ENCODE assay signal across 8 mouse cellular contexts in genomic region chr8:71569366-71570290, GRCm38 (mm10). TPM values are rescaled to one million over a fixed set of nuclear protein-coding genes. Genes with fewer than 3 reads are reported as not detected.
DNase-seq lines count a peak whose midpoint lies in the region; ATAC-seq and TF ChIP-seq lines count a peak whose summit lies in the region.

No protein-coding gene starts in this region.

- TF ChIP-seq CTCF in Patski (IDR thresholded peaks at IDR 0.05) = no peak
- no peak for TF ChIP-seq CTCF in lung, embryonic 14.5 days (IDR thresholded peaks at IDR 0.05; ENCODE audit: low read depth)

- H3K4me3 ChIP-seq in hindbrain, embryonic 11.5 days (ENCODE audit: low read depth, low read length) = peak overlapping the region; percentile 69
- H3K4me3 ChIP-seq in lung, embryonic 14.5 days (ENCODE audit: low read depth, low read length) = peak overlapping the region; percentile 52

- peak; percentile 42 for ATAC-seq in Patski
- peak; percentile 85 for ATAC-seq in hindbrain, embryonic 11.5 days (ENCODE audit: low FRiP score)
- ATAC-seq in lung, embryonic 14.5 days (ENCODE audit: insufficient read depth) = peak; percentile 76
- ATAC-seq in neutrophil, adult 5-6 weeks (ENCODE audit: extremely low read depth, insufficient number of reproducible peaks, low FRiP score, poor library complexity, severe bottlenecking) = peak; percentile 48

- H3K36me3 ChIP-seq in hindbrain, embryonic 11.5 days (ENCODE audit: control insufficient read depth, insufficient read depth, low read length) = no peaks in the 10 kb centered on the region
- no peaks in the 10 kb centered on the region for H3K36me3 ChIP-seq in lung, embryonic 14.5 days (ENCODE audit: insufficient read depth)

- DNase-seq in Patski (ENCODE audit: low read depth, low spot score) = no peak
- DNase-seq in cerebellum, postnatal 25 days = peak; percentile 95 to 97
- peak; percentile 86 to 92 for DNase-seq in frontal cortex, postnatal 14 days (ENCODE audit: low spot score in 2 of 2)
- DNase-seq in hindbrain, embryonic 11.5 days (ENCODE audit: low spot score) = peak; percentile 89
- peak; percentile 69 for DNase-seq in layer of hippocampus, adult 9-10 months (ENCODE audit: low spot score)
- peak; percentile 93 for DNase-seq in lung, embryonic 14.5 days
- DNase-seq in testis, postnatal 14 days (ENCODE audit: low spot score) = peak; percentile 92

- POLR2A ChIA-PET in Patski (lab: Charles Lee) = interaction anchor here (1.0 to 4.0 kb wide), 6 partner anchors 8 to 25 kb away, joined by 3 to 12 read pairs (median 8); partner anchors contain the start of gene Pgls

- peak overlapping the region; percentile 47; the same call in 1 of the 2 replicates for H3K9ac ChIP-seq in hindbrain, embryonic 11.5 days (ENCODE audit: low read depth, low read length)
- peak overlapping the region; percentile 31 for H3K9ac ChIP-seq in lung, embryonic 14.5 days

- H3K27ac ChIP-seq in hindbrain, embryonic 11.5 days (ENCODE audit: low read depth, low read length) = peak overlapping the region; percentile 36; the same call in 1 of the 2 replicates
- H3K27ac ChIP-seq in lung, embryonic 14.5 days (ENCODE audit: low read depth) = peak overlapping the region; percentile 83

- no peaks in the 10 kb centered on the region for H3K9me3 ChIP-seq in hindbrain, embryonic 11.5 days (ENCODE audit: control insufficient read depth, low read length)
- H3K9me3 ChIP-seq in lung, embryonic 14.5 days (ENCODE audit: low read depth, low read length) = no peaks in the 10 kb centered on the region

- under 1% methylated on average over 51 of the region's 51 CpGs for WGBS in hindbrain, embryonic 11.5 days
- under 1% methylated on average over 51 of the region's 51 CpGs for WGBS in lung, embryonic 14.5 days

- CTCF ChIA-PET in Patski (lab: Charles Lee) = interaction anchor here (0.8 to 2.4 kb wide), 7 partner anchors 8 to 91 kb away, joined by 3 to 9 read pairs (median 4); no protein-coding TSS in a partner anchor

- in situ Hi-C loops in Patski (cut with MboI; ENCODE audit: low pct_unique_long_range_greater_than_20kb) = no loop called here

- H3K27me3 ChIP-seq in Patski = no peaks in the 10 kb centered on the region
- peaks cover 12% of the 10 kb centered on the region for H3K27me3 ChIP-seq in hindbrain, embryonic 11.5 days (ENCODE audit: control insufficient read depth, insufficient read depth, low read length)
- H3K27me3 ChIP-seq in lung, embryonic 14.5 days (ENCODE audit: insufficient read depth, low read length) = 0 out of 2 replicates have a peak, but pooled peaks cover 6% of the 10 kb centered on the region

- peaks cover 11% of the 10 kb centered on the region; the same call in 1 of the 2 replicates for H3K4me1 ChIP-seq in hindbrain, embryonic 11.5 days (replicated peaks; ENCODE audit: control insufficient read depth, insufficient read depth, low read length)
- peaks cover 7% of the 10 kb centered on the region; the same call in 1 of the 2 replicates for H3K4me1 ChIP-seq in lung, embryonic 14.5 days (ENCODE audit: insufficient read depth)

- H3K4me2 ChIP-seq in hindbrain, embryonic 11.5 days (replicated peaks; ENCODE audit: low read depth, low read length) = peak overlapping the region; percentile 93
- peak overlapping the region; percentile 80 for H3K4me2 ChIP-seq in lung, embryonic 14.5 days

RNA-seq across cellular contexts. Expression of gene Slc27a1, which starts 0.9 kb away (rescaled TPM):
- 40.9 TPM for polyA plus RNA-seq in Patski (2021)
- polyA plus RNA-seq in hindbrain, embryonic 11.5 days (2014; fragmentation: Nextera tagmentation; extraction: Ambion mirVana) = 13.7 and 18.2 TPM in 2 replicates
- 18.5 and 19.9 TPM in 2 replicates for polyA plus RNA-seq in lung, embryonic 14.5 days (2014; fragmentation: Nextera tagmentation; extraction: Ambion mirVana)
- total RNA-seq in neutrophil, adult 5-6 weeks (2017) = 3.4 and 5.7 TPM in 2 replicates

RNA-seq across cellular contexts. Expression of gene Nxnl1, which starts 3.2 kb away (rescaled TPM):
- 0.85 TPM for polyA plus RNA-seq in Patski (2021)
- not detected in 2 replicates for polyA plus RNA-seq in hindbrain, embryonic 11.5 days (2014; fragmentation: Nextera tagmentation; extraction: Ambion mirVana)
- polyA plus RNA-seq in lung, embryonic 14.5 days (2014; fragmentation: Nextera tagmentation; extraction: Ambion mirVana) = 0.07 TPM in 1 of 2 replicates, not detected in the other
- total RNA-seq in neutrophil, adult 5-6 weeks (2017) = not detected in 2 replicates

RNA-seq across cellular contexts. Expression of gene Tmem221, which starts 11.0 kb away (rescaled TPM):
- polyA plus RNA-seq in Patski (2021) = 3.4 TPM
- 0.28 and 0.47 TPM in 2 replicates for polyA plus RNA-seq in hindbrain, embryonic 11.5 days (2014; fragmentation: Nextera tagmentation; extraction: Ambion mirVana)
- polyA plus RNA-seq in lung, embryonic 14.5 days (2014; fragmentation: Nextera tagmentation; extraction: Ambion mirVana) = 1.9 and 3.2 TPM in 2 replicates
- total RNA-seq in neutrophil, adult 5-6 weeks (2017) = 0.25 and 0.58 TPM in 2 replicates

RNA-seq across cellular contexts. Expression of gene Pgls, which starts 22.3 kb away (rescaled TPM):
- 127 TPM for polyA plus RNA-seq in Patski (2021)
- 228 TPM in 2 replicates for polyA plus RNA-seq in hindbrain, embryonic 11.5 days (2014; fragmentation: Nextera tagmentation; extraction: Ambion mirVana)
- 251 and 253 TPM in 2 replicates for polyA plus RNA-seq in lung, embryonic 14.5 days (2014; fragmentation: Nextera tagmentation; extraction: Ambion mirVana)
- total RNA-seq in neutrophil, adult 5-6 weeks (2017) = 45.6 and 55.1 TPM in 2 replicates

RNA-seq across cellular contexts. Expression of gene Mvb12a, which starts 26.9 kb away (rescaled TPM):
- polyA plus RNA-seq in Patski (2021) = 103 TPM
- 54.3 and 61.1 TPM in 2 replicates for polyA plus RNA-seq in hindbrain, embryonic 11.5 days (2014; fragmentation: Nextera tagmentation; extraction: Ambion mirVana)
- polyA plus RNA-seq in lung, embryonic 14.5 days (2014; fragmentation: Nextera tagmentation; extraction: Ambion mirVana) = 89.3 and 106 TPM in 2 replicates
- 35.4 and 39.8 TPM in 2 replicates for total RNA-seq in neutrophil, adult 5-6 weeks (2017)
